Mouse (Mus musculus): ENCODE data around the gene Ppp1ca. TPM values are rescaled to one million over a fixed set of nuclear protein-coding genes. Genes with fewer than 3 reads are reported as not detected.

The Ppp1ca gene
- polyA plus RNA-seq, 1 experiment from 2014 or later, result 664 TPM

DNA sequence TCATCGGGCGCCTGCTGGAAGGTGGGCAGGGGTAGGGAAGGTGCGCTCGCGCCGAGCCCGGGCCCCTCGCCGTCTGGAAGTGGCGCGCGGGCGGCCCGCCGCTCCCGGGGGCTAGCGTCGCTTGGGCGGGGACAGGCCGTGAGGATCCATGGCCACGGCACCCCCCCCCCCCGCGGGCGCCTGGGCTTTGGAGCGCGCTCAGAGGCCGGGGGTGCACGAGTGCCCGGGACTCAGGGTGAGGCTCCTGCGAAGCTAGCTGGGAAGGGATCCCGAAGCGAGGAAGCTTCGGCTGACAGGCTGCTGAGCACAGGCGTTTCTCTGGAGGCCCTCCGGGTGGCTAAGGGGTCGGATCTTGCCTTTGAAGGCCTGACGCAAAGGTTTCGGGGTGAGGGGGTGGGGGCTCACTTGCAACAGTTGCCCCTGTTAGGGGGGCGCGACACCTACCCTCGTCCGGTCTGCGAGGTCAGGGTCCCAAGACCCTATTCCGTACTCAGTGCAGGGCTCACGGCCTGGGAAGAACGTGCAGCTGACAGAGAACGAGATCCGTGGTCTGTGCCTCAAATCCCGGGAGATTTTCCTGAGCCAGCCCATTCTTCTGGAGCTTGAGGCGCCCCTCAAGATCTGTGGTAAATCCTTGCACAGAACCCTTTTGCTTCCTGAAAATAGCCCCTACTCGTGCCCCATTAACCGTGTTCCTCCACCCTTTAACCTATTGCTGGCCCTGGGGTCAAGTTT lies 553 bp downstream of the Ppp1ca start:
- H3K4me2 ChIP-seq, result peak overlapping the region; percentile 82
- H3K9ac ChIP-seq, result peak overlapping the region; percentile 96
- WGBS, result under 1% methylated on average over 46 of the region's 52 CpGs
- ATAC-seq, result no peak; the same call in 1 of the 2 replicates
- H3K36me3 ChIP-seq (ENCODE audit: poor library complexity, severe bottlenecking), result peaks cover 45% of the 10 kb centered on the region
- peaks cover 32% of the 10 kb centered on the region for H3K4me1 ChIP-seq
- H3K4me3 ChIP-seq, result peak overlapping the region; percentile 97
- peak overlapping the region; percentile 81 for H3K27ac ChIP-seq
- H3K27me3 ChIP-seq, result no peaks in the 10 kb centered on the region
- H3K9me3 ChIP-seq (replicated peaks), result no peaks in the 10 kb centered on the region

DNA sequence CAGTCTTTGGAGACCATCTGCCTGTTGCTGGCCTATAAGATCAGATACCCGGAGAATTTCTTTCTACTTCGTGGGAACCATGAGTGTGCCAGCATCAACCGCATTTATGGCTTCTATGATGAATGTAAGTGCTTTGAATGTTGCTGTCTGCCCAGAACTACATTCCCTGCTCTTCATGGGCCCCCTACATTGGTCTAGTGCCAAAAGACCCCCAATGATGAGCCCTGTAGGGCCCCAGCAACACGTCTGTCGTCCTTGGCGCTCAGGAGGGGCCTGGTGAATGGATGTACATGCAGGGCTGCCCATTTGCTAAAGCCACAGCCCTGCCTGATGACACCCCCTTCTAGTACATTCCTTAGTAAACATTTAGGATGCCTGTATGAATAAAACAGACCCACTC lies 1.3 kb downstream of the Ppp1ca start:
- Histone ChIP-seq H3K27ac (no peak overlapping the region; the same call in none of the 2 replicates), H3K4me2 (peak overlapping the region; percentile 82), H3K36me3 (ENCODE audit: poor library complexity, severe bottlenecking) (peaks cover 51% of the 10 kb centered on the region), H3K27me3 (no peaks in the 10 kb centered on the region), H3K4me3 (peak overlapping the region; percentile 97), H3K4me1 (peaks cover 32% of the 10 kb centered on the region), H3K9me3 (replicated peaks) (no peaks in the 10 kb centered on the region), H3K9ac (peak overlapping the region; percentile 96)
- no peak for ATAC-seq
- 62% methylated on average over 6 of the region's 6 CpGs for WGBS

- Histone ChIP-seq H3K9me3 (replicated peaks) (no peaks in the 10 kb centered on the region), H3K9ac (0 out of 2 replicates have a peak overlapping the region, but pooled peaks have one; percentile 96), H3K4me3 (no peak overlapping the region; the same call in 1 of the 2 replicates), H3K36me3 (ENCODE audit: poor library complexity, severe bottlenecking) (peaks cover 62% of the 10 kb centered on the region), H3K4me2 (peak overlapping the region; percentile 82; the same call in 1 of the 2 replicates), H3K27me3 (no peaks in the 10 kb centered on the region), H3K27ac (no peak overlapping the region), H3K4me1 (peaks cover 32% of the 10 kb centered on the region)
- ATAC-seq, result no peak
- WGBS, result 91% methylated on average over 8 of the region's 8 CpGs
Measured at GRCm38 (mm10) chr19:4194021-4194724, 2.3 kb downstream of the Ppp1ca start.

GRCm38 (mm10) chr19:4194776-4195650 lies 3.1 kb downstream of the Ppp1ca start:
- H3K36me3 ChIP-seq (ENCODE audit: poor library complexity, severe bottlenecking), result peaks cover 68% of the 10 kb centered on the region
- WGBS, result 82% methylated on average over 12 of the region's 12 CpGs

GRCm38 (mm10) chr19:4196048-4196447 lies 4.2 kb downstream of the Ppp1ca start:
- Histone ChIP-seq H3K4me1 (peaks cover 45% of the 10 kb centered on the region), H3K9me3 (replicated peaks) (no peaks in the 10 kb centered on the region), H3K9ac (no peak overlapping the region), H3K27ac (peak overlapping the region; percentile 32), H3K36me3 (ENCODE audit: poor library complexity, severe bottlenecking) (peaks cover 71% of the 10 kb centered on the region), H3K4me2 (no peak overlapping the region), H3K27me3 (no peaks in the 10 kb centered on the region), H3K4me3 (no peak overlapping the region)
- WGBS, result 73% methylated on average over 2 of the region's 2 CpGs
- no peak for ATAC-seq

More at GRCm38 (mm10) chr19:4194776-4195650, 3.1 kb downstream of the Ppp1ca start:
- H3K27me3 ChIP-seq, result no peaks in the 10 kb centered on the region
- no peak for ATAC-seq
- H3K9ac ChIP-seq, result no peak overlapping the region
- peaks cover 35% of the 10 kb centered on the region for H3K4me1 ChIP-seq
- no peak overlapping the region; the same call in none of the 2 replicates for H3K27ac ChIP-seq
- no peak overlapping the region for H3K4me3 ChIP-seq
- H3K9me3 ChIP-seq (replicated peaks), result no peaks in the 10 kb centered on the region
- H3K4me2 ChIP-seq, result no peak overlapping the region

DNA sequence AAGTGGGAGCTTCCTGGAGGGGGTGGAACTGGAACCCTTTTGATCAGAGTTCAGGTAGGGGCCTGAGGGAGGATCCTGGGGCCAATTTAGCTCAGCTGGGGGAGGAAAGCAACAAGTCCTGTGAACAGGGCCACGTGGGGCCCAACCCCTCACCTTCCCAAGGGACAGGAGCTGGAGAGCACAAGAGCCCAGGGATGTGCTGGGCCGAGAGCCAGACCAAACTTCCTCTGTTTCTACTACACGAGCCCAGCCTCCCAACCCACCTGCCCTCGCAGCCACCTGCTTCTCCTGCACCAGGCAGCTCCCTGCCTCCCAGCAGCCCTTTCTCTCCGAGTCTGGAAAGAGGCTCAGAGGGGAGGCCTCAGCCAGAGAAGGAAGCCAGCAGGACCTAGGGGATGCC lies 4.7 kb downstream of the Ppp1ca start:
- Histone ChIP-seq H3K4me3 (no peak overlapping the region), H3K4me1 (peaks cover 47% of the 10 kb centered on the region), H3K9ac (no peak overlapping the region), H3K36me3 (ENCODE audit: poor library complexity, severe bottlenecking) (peaks cover 71% of the 10 kb centered on the region), H3K27me3 (no peaks in the 10 kb centered on the region), H3K4me2 (no peak overlapping the region), H3K9me3 (replicated peaks) (no peaks in the 10 kb centered on the region), H3K27ac (no peak overlapping the region)
- ATAC-seq, result no peak
- 68% methylated on average over 5 of the region's 5 CpGs for WGBS

DNA sequence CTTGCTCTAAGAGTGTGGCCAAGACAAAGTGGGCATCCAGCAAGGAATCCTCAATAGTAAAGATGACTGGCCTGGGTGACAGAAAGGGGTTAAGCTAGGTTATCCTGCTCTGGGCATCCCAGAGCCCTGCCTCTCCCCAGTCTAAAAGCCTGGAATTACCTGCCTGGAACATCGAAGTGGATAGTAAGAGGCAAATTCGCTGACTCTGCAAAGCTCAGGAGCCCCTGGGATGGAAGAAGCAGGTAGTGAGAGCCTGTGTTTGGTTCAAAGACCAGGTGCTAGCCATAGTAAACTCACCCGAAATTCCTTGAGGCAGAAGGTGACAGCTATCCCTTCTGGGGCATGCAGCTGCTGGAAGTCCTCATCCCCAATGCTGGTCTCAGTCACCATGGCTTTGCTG lies 5.3 kb downstream of the Ppp1ca start:
- WGBS, result 78% methylated on average over 3 of the region's 3 CpGs
- Histone ChIP-seq H3K4me1 (peaks cover 53% of the 10 kb centered on the region), H3K4me2 (no peak overlapping the region), H3K27me3 (no peaks in the 10 kb centered on the region; the same call in 1 of the 2 replicates), H3K4me3 (no peak overlapping the region), H3K27ac (no peak overlapping the region), H3K9me3 (replicated peaks) (no peaks in the 10 kb centered on the region), H3K36me3 (ENCODE audit: poor library complexity, severe bottlenecking) (peaks cover 71% of the 10 kb centered on the region), H3K9ac (no peak overlapping the region)
- ATAC-seq, result no peak

DNA sequence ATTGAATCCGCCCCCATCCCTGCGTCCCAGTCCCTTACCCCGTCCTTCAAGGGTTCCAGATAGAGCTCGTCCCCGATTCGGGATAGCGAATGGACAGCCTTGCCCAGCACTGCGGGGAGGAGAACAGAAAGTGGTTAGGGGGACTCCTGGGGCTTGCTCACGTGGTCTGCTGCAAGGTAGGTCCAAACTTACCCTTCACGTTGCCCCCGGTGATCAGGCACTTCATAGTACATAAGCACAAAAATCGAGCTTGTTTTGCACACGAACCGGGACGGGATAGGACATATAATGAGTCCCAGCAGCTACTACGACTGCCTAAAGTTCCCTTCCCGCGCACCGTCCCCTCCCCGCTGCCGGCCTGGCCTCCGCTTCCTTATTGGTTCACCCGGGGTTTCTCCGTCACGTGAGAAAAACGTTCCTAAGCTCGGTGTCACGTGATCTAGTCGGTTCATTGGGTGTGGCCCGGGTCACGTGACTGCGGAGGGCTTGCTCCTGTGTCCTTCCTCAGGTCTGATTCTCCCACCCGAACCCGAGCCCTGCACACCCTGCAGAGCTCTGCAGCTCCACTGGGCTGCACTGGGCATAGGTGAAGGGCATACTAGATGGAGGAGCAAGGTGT lies 9.5 kb downstream of the Ppp1ca start, which contains the start of gene Rad9a:
Gene Rad9a, minus strand, starts transcription at position 372 of the 619 bp plus-strand sequence.
- H3K4me1 ChIP-seq, result peaks cover 25% of the 10 kb centered on the region
- H3K27me3 ChIP-seq, result peaks cover 23% of the 10 kb centered on the region
- peak; percentile 87 for ATAC-seq
- H3K4me3 ChIP-seq, result peak within 1 kb of the TSS; percentile 58
- under 1% methylated on average over 34 of the region's 34 CpGs for WGBS
- H3K9me3 ChIP-seq (replicated peaks), result no peaks in the 10 kb centered on the region
- peaks cover 36% of the 10 kb centered on the region for H3K36me3 ChIP-seq (ENCODE audit: poor library complexity, severe bottlenecking)
- H3K9ac ChIP-seq, result peak within 1 kb of the TSS; percentile 74
- H3K27ac ChIP-seq, result peak within 1 kb of the TSS; percentile 25; the same call in 1 of the 2 replicates
- peak within 1 kb of the TSS; percentile 94 for H3K4me2 ChIP-seq

DNA sequence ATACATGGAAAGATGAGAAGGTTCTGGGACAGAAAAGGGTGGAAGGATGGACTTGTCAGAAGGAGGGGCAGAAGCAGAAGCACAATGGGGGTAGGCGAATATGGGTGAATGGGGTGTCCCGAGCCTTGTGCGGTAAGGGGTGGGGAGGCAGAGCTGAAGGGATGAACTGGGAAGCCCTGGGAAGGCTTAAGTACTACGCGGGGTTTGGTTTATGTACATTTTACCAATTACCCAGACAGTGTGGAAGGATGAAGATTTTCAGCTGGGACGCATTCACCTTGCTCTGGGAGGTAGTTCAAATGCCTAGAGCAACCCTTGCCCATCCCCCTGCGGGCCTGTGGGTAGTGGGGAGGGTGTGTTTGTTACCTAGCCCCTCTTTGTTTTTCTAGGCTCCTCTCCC lies 10.3 kb downstream of the Ppp1ca start:
- peaks cover 24% of the 10 kb centered on the region for H3K27me3 ChIP-seq
- no peaks in the 10 kb centered on the region for H3K9me3 ChIP-seq (replicated peaks)
- H3K36me3 ChIP-seq (ENCODE audit: poor library complexity, severe bottlenecking), result peaks cover 29% of the 10 kb centered on the region
- H3K4me2 ChIP-seq, result peak overlapping the region; percentile 94
- peak; percentile 26; the same call in 1 of the 2 replicates for ATAC-seq
- no peak overlapping the region for H3K27ac ChIP-seq
- H3K4me3 ChIP-seq, result peak overlapping the region; percentile 58
- H3K9ac ChIP-seq, result peak overlapping the region; percentile 74
- 28% methylated on average over 7 of the region's 7 CpGs for WGBS
- peaks cover 25% of the 10 kb centered on the region for H3K4me1 ChIP-seq

DNA sequence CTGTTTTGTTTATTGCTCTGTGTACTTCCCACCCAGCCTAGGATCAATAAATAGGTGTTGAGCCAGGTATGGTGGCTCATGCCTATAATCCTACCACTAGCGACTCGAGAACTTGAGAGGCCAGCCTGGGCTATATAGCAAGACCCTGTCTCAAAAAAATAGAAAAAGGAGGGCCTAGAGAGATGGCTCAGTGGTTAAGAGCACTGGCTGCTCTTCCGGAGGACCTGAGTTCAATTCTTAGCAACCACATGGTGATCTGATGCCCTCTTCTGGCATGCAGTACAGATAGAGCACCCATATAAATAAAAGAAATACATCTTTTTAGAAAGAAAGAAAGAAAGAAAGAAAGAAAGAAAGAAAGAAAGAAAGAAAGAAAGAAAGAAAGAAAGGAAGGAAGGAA lies 11.3 kb downstream of the Ppp1ca start:
- ATAC-seq, result no peak
- H3K27me3 ChIP-seq, result peaks cover 24% of the 10 kb centered on the region
- H3K4me2 ChIP-seq, result no peak overlapping the region
- WGBS, result 60% methylated on average over 3 of the region's 3 CpGs
- H3K27ac ChIP-seq, result no peak overlapping the region
- peaks cover 19% of the 10 kb centered on the region for H3K36me3 ChIP-seq (ENCODE audit: poor library complexity, severe bottlenecking)
- H3K4me3 ChIP-seq, result no peak overlapping the region
- H3K9me3 ChIP-seq (replicated peaks), result no peaks in the 10 kb centered on the region
- H3K4me1 ChIP-seq, result peaks cover 25% of the 10 kb centered on the region
- H3K9ac ChIP-seq, result no peak overlapping the region

DNA sequence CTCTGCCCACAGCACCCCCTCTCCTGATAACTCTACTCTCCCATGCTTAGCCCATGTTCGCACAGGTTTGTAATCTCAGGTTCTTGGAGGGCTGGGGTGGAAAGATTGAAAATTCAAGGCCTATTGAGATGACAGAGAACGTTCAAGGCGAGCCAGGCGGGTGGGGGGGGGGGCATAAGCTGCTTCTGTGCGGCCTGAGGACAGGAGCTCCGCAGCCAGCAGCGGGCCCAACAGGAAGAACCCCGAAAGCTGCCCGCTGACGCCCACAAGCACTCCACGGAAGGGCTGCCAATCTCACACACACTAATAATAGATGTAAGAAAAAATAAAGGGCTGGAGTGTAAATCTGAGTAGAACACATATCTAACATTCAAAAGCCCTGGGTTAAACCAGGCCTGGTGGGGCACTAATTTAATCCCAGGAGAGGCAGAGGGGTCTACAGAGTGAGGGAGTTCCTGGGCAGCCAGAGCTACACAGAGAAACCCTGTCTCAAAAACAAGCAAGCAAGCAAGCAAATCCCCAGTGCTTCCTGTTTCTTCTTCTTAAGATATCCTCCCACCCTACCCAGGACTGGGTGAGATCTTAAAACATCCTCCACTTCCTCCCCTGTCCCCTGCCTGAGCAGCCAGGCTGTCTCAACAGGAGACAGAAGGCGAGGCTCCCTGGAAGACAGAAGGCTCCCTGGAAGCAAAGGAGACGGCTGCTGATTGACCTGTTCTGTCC lies 11.9 kb downstream of the Ppp1ca start:
- ATAC-seq, result no peak
- Histone ChIP-seq H3K4me2 (no peak overlapping the region), H3K9ac (no peak overlapping the region), H3K36me3 (ENCODE audit: poor library complexity, severe bottlenecking) (peaks cover 13% of the 10 kb centered on the region; the same call in 1 of the 2 replicates), H3K4me1 (peaks cover 25% of the 10 kb centered on the region), H3K27ac (no peak overlapping the region), H3K27me3 (peaks cover 24% of the 10 kb centered on the region), H3K9me3 (replicated peaks) (no peaks in the 10 kb centered on the region), H3K4me3 (no peak overlapping the region)
- WGBS, result 70% methylated on average over 13 of the region's 13 CpGs
